Mouse (Mus musculus) intestine, embryonic 15.5 days (tissue): ENCODE results near the gene Syne1. TPM values are rescaled to one million over a fixed set of nuclear protein-coding genes. Genes with fewer than 3 reads are reported as not detected.

Experiments
- ATAC-seq: fragments of 200-750 bp; cut with Nextera tagmentation; 2 replicates; pipeline ENCODE4 v1.8.0; 2017; ENCODE audit warnings: moderate TSS enrichment, moderate library complexity
- H3K27ac ChIP-seq: fragments of 300-500 bp; sonication (generic); 2 replicates; pipeline ENCODE4 v1.5.1; 2015; ENCODE audit warnings: mild to moderate bottlenecking, inconsistent platforms
- H3K27me3 ChIP-seq: fragments of 300-500 bp; sonication (generic); replicated peaks from 2 replicates; pipeline ENCODE4 v1.6.1; 2015; ENCODE audit warnings: inconsistent platforms
- H3K36me3 ChIP-seq: fragments of 300-500 bp; sonication (generic); 2 replicates; pipeline ENCODE4 v1.6.1; 2015; ENCODE audit warnings: inconsistent platforms
- H3K4me1 ChIP-seq: fragments of 300-500 bp; sonication (generic); replicated peaks from 2 replicates; pipeline ENCODE4 v1.6.1; 2015; ENCODE audit warnings: inconsistent platforms
- H3K4me2 ChIP-seq: fragments of 300-500 bp; sonication (generic); replicated peaks from 2 replicates; pipeline ENCODE4 v1.6.1; 2015; ENCODE audit warnings: mild to moderate bottlenecking, inconsistent platforms
- H3K4me3 ChIP-seq: fragments of 300-500 bp; sonication (generic); replicated peaks from 2 replicates; pipeline ENCODE4 v1.5.1; 2015; ENCODE audit warnings: inconsistent platforms
- H3K9ac ChIP-seq: fragments of 300-500 bp; sonication (generic); 2 replicates; pipeline ENCODE4 v1.6.1; 2015; ENCODE audit warnings: inconsistent platforms
- H3K9me3 ChIP-seq: fragments of 300-500 bp; sonication (generic); 2 replicates; pipeline ENCODE4 v1.6.1; 2016; ENCODE audit warnings: inconsistent platforms
- WGBS: fragments of 180-500 bp; shearing (Covaris S2); methylation state at CpG from one replicate; pipeline ENCODE4 v1.1.7; 2015; 5-methylcytosine and 5-hydroxymethylcytosine counted together
- polyA plus RNA-seq: library from polyadenylated mRNA; unstranded; fragments of >200 nt; fragmentation: Nextera tagmentation; extraction: Ambion mirVana; gene quantifications from 2 replicates; pipeline ENCODE4 v1.2.1, GENCODE M21; 2015

Gene Syne1
- polyA plus RNA-seq, 1 experiment from 2014 or later = 5.7 TPM

- no peaks in the 10 kb centered on the region for H3K36me3 ChIP-seq
- WGBS = 29% methylated on average over 7 of the region's 7 CpGs
- no peak overlapping the region for H3K4me3 ChIP-seq
- no peak overlapping the region for H3K9ac ChIP-seq
- H3K4me2 ChIP-seq = no peak overlapping the region
- H3K4me1 ChIP-seq = no peaks in the 10 kb centered on the region
- H3K27me3 ChIP-seq = no peaks in the 10 kb centered on the region
- H3K27ac ChIP-seq = no peak overlapping the region
- no peak for ATAC-seq
- H3K9me3 ChIP-seq = no peaks in the 10 kb centered on the region
Measured at GRCm38 (mm10) chr10:5322562-5322961, 228.7 kb downstream of the Syne1 start.

GRCm38 (mm10) chr10:5317602-5318001 lies 233.7 kb downstream of the Syne1 start:
- H3K9ac ChIP-seq = no peak overlapping the region
- 13% methylated on average over 6 of the region's 6 CpGs for WGBS
- no peak overlapping the region for H3K4me2 ChIP-seq
- H3K4me1 ChIP-seq = no peaks in the 10 kb centered on the region
- H3K4me3 ChIP-seq = no peak overlapping the region
- ATAC-seq = 0 out of 2 replicates have a peak, but pooled peaks have one; percentile 53
- no peak overlapping the region for H3K27ac ChIP-seq
- H3K36me3 ChIP-seq = no peaks in the 10 kb centered on the region
- no peaks in the 10 kb centered on the region for H3K9me3 ChIP-seq
- no peaks in the 10 kb centered on the region for H3K27me3 ChIP-seq

- no peak for ATAC-seq
- Histone ChIP-seq H3K27ac (no peak overlapping the region), H3K36me3 (no peaks in the 10 kb centered on the region), H3K27me3 (no peaks in the 10 kb centered on the region), H3K4me3 (no peak overlapping the region), H3K9ac (no peak overlapping the region), H3K4me2 (no peak overlapping the region), H3K4me1 (peaks cover 6% of the 10 kb centered on the region; the same call in 1 of the 2 replicates), H3K9me3 (no peaks in the 10 kb centered on the region)
- 74% methylated on average over 4 of the region's 4 CpGs for WGBS
Measured at GRCm38 (mm10) chr10:5312437-5312836, 238.8 kb downstream of the Syne1 start.

- H3K27ac ChIP-seq = peak overlapping the region; percentile 56
- 28% methylated on average over 4 of the region's 4 CpGs for WGBS
- H3K27me3 ChIP-seq = no peaks in the 10 kb centered on the region
- H3K9ac ChIP-seq = no peak overlapping the region
- no peaks in the 10 kb centered on the region for H3K9me3 ChIP-seq
- H3K4me3 ChIP-seq = no peak overlapping the region
- H3K4me2 ChIP-seq = no peak overlapping the region
- no peaks in the 10 kb centered on the region for H3K36me3 ChIP-seq
- H3K4me1 ChIP-seq = peaks cover 6% of the 10 kb centered on the region; the same call in 1 of the 2 replicates
- peak; percentile 85 for ATAC-seq
Measured at GRCm38 (mm10) chr10:5309961-5310713, 241.1 kb downstream of the Syne1 start.

- H3K4me3 ChIP-seq = no peak overlapping the region
- ATAC-seq = no peak
- 39% methylated on average over 10 of the region's 10 CpGs for WGBS
- H3K9ac ChIP-seq = no peak overlapping the region
- H3K4me1 ChIP-seq = peaks cover 6% of the 10 kb centered on the region; the same call in 1 of the 2 replicates
- peak overlapping the region; percentile 79 for H3K27ac ChIP-seq
- H3K4me2 ChIP-seq = 0 out of 2 replicates have a peak overlapping the region, but pooled peaks have one; percentile 24
- no peaks in the 10 kb centered on the region for H3K36me3 ChIP-seq
- H3K27me3 ChIP-seq = no peaks in the 10 kb centered on the region
- no peaks in the 10 kb centered on the region for H3K9me3 ChIP-seq
Measured at GRCm38 (mm10) chr10:5309398-5309797, 241.9 kb downstream of the Syne1 start.

GRCm38 (mm10) chr10:5305555-5305954 lies 245.7 kb downstream of the Syne1 start:
- 34% methylated on average over 6 of the region's 6 CpGs for WGBS
- Histone ChIP-seq H3K4me1 (peaks cover 4% of the 10 kb centered on the region; the same call in 1 of the 2 replicates), H3K4me3 (no peak overlapping the region), H3K9ac (no peak overlapping the region), H3K4me2 (no peak overlapping the region), H3K9me3 (no peaks in the 10 kb centered on the region), H3K27me3 (no peaks in the 10 kb centered on the region), H3K27ac (0 out of 2 replicates have a peak overlapping the region, but pooled peaks have one; percentile 45), H3K36me3 (no peaks in the 10 kb centered on the region)
- peak; percentile 69 for ATAC-seq

GRCm38 (mm10) chr10:5295291-5295891 lies 255.9 kb downstream of the Syne1 start:
- Histone ChIP-seq H3K27ac (no peak overlapping the region), H3K36me3 (no peaks in the 10 kb centered on the region), H3K4me1 (no peaks in the 10 kb centered on the region; the same call in 1 of the 2 replicates), H3K4me3 (no peak overlapping the region), H3K9me3 (no peaks in the 10 kb centered on the region), H3K27me3 (no peaks in the 10 kb centered on the region), H3K9ac (no peak overlapping the region), H3K4me2 (no peak overlapping the region)
- WGBS = 29% methylated on average over 7 of the region's 7 CpGs
- ATAC-seq = peak; percentile 71

- Histone ChIP-seq H3K27me3 (no peaks in the 10 kb centered on the region), H3K9me3 (no peaks in the 10 kb centered on the region), H3K4me3 (peak overlapping the region; percentile 35), H3K27ac (peak overlapping the region; percentile 92), H3K36me3 (no peaks in the 10 kb centered on the region), H3K9ac (peak overlapping the region; percentile 33), H3K4me1 (no peaks in the 10 kb centered on the region), H3K4me2 (peak overlapping the region; percentile 50)
- no peak; the same call in 1 of the 2 replicates for ATAC-seq
- 39% methylated on average over 5 of the region's 5 CpGs for WGBS
Measured at GRCm38 (mm10) chr10:5289575-5289909, 261.7 kb downstream of the Syne1 start.

GRCm38 (mm10) chr10:5288716-5289574 lies 262.3 kb downstream of the Syne1 start:
- Histone ChIP-seq H3K4me3 (peak overlapping the region; percentile 35), H3K36me3 (no peaks in the 10 kb centered on the region), H3K9me3 (no peaks in the 10 kb centered on the region), H3K27me3 (no peaks in the 10 kb centered on the region), H3K27ac (peak overlapping the region; percentile 92), H3K9ac (peak overlapping the region; percentile 33), H3K4me1 (no peaks in the 10 kb centered on the region), H3K4me2 (peak overlapping the region; percentile 50)
- WGBS = 24% methylated on average over 19 of the region's 19 CpGs
- peak; percentile 91 for ATAC-seq

- Histone ChIP-seq H3K9me3 (no peaks in the 10 kb centered on the region), H3K27ac (0 out of 2 replicates have a peak overlapping the region, but pooled peaks have one; percentile 17), H3K9ac (no peak overlapping the region), H3K27me3 (no peaks in the 10 kb centered on the region), H3K4me2 (peak overlapping the region; percentile 50), H3K4me1 (no peaks in the 10 kb centered on the region), H3K36me3 (no peaks in the 10 kb centered on the region), H3K4me3 (peak overlapping the region; percentile 22)
- peak; percentile 61 for ATAC-seq
- 27% methylated on average over 6 of the region's 6 CpGs for WGBS
Measured at GRCm38 (mm10) chr10:5288262-5288661, 263.0 kb downstream of the Syne1 start.

- H3K36me3 ChIP-seq = no peaks in the 10 kb centered on the region
- no peak overlapping the region for H3K4me2 ChIP-seq
- WGBS = 79% methylated on average over 5 of the region's 5 CpGs
- no peaks in the 10 kb centered on the region for H3K9me3 ChIP-seq
- H3K4me3 ChIP-seq = no peak overlapping the region
- ATAC-seq = no peak
- H3K4me1 ChIP-seq = no peaks in the 10 kb centered on the region
- H3K27ac ChIP-seq = no peak overlapping the region
- H3K27me3 ChIP-seq = no peaks in the 10 kb centered on the region
- H3K9ac ChIP-seq = no peak overlapping the region
Measured at GRCm38 (mm10) chr10:5275769-5276168, 275.5 kb downstream of the Syne1 start.

GRCm38 (mm10) chr10:5270641-5271040 lies 280.6 kb downstream of the Syne1 start:
- H3K27ac ChIP-seq = no peak overlapping the region
- no peak overlapping the region for H3K4me2 ChIP-seq
- no peak for ATAC-seq
- H3K27me3 ChIP-seq = no peaks in the 10 kb centered on the region
- no peak overlapping the region for H3K9ac ChIP-seq
- H3K36me3 ChIP-seq = no peaks in the 10 kb centered on the region
- 86% methylated on average over 2 of the region's 2 CpGs for WGBS
- no peak overlapping the region for H3K4me3 ChIP-seq
- no peaks in the 10 kb centered on the region for H3K9me3 ChIP-seq
- no peaks in the 10 kb centered on the region for H3K4me1 ChIP-seq
